Mouse (Mus musculus) kidney, postnatal 0 days (tissue): ENCODE results near the gene Wnt5b. TPM values are rescaled to one million over a fixed set of nuclear protein-coding genes. Genes with fewer than 3 reads are reported as not detected.

Experiments
- ATAC-seq: fragments of 200-750 bp; cut with Nextera tagmentation; replicated peaks from 2 replicates; pipeline ENCODE4 v1.8.0; 2017; ENCODE audit warnings: low read depth, moderate number of reproducible peaks, moderate TSS enrichment, moderate library complexity; ENCODE audit not compliant: low FRiP score
- DNase-seq: peaks from one replicate; pipeline ENCODE4 v3.0.0-alpha.2; 2016; ENCODE audit warnings: low spot score
- H3K27ac ChIP-seq: fragments of 300-500 bp; sonication (generic); 2 replicates; pipeline ENCODE4 v1.5.1; 2014; ENCODE audit warnings: mild to moderate bottlenecking
- H3K27me3 ChIP-seq: fragments of 300-500 bp; sonication (generic); 2 replicates; pipeline ENCODE4 v1.6.1; 2014; ENCODE audit warnings: low read length, mixed read lengths; ENCODE audit not compliant: insufficient read depth
- H3K36me3 ChIP-seq: fragments of 300-500 bp; sonication (generic); 2 replicates; pipeline ENCODE4 v1.6.1; 2014; ENCODE audit warnings: low read length, mixed read lengths; ENCODE audit not compliant: insufficient read depth
- H3K4me1 ChIP-seq: fragments of 300-500 bp; sonication (generic); replicated peaks from 2 replicates; pipeline ENCODE4 v1.6.1; 2014; ENCODE audit warnings: antibody characterized with exemption, low read length, mixed read lengths; ENCODE audit not compliant: insufficient read depth
- H3K4me2 ChIP-seq: fragments of 300-500 bp; sonication (generic); 2 replicates; pipeline ENCODE4 v1.6.1; 2014; ENCODE audit warnings: mild to moderate bottlenecking, low read length, moderate library complexity, mixed read lengths
- H3K4me3 ChIP-seq: fragments of 300-500 bp; sonication (generic); replicated peaks from 2 replicates; pipeline ENCODE4 v1.5.1; 2014; ENCODE audit warnings: low read depth, low read length
- H3K9ac ChIP-seq: fragments of 300-500 bp; sonication (generic); 2 replicates; pipeline ENCODE4 v1.6.1; 2014; ENCODE audit warnings: low read depth, low read length
- H3K9me3 ChIP-seq: fragments of 300-500 bp; sonication (generic); replicated peaks from 2 replicates; pipeline ENCODE4 v1.6.1; 2016; ENCODE audit warnings: low read length, inconsistent platforms, mixed read lengths
- CTCF ChIP-seq: IDR thresholded peaks from 2 replicates; pipeline ENCODE4 v1.5.1; 2016; ENCODE audit warnings: antibody characterized with exemption, low read depth, mild to moderate bottlenecking, moderate library complexity
- WGBS: fragments of 180-500 bp; shearing (Covaris S2); extraction: QIAGEN DNeasy Blood & Tissue Kit; methylation state at CpG from one replicate; pipeline ENCODE4 v1.1.7; 2014; 5-methylcytosine and 5-hydroxymethylcytosine counted together
- polyA plus RNA-seq: library from polyadenylated mRNA; unstranded; fragments of >200 nt; fragmentation: Nextera tagmentation; extraction: Ambion mirVana; gene quantifications from 2 replicates; pipeline ENCODE4 v1.2.1, GENCODE M21; 2015

Wnt5b gene
- polyA plus RNA-seq, 1 experiment from 2014 or later, result 12.2 TPM

GRCm38 (mm10) chr6:119450965-119451943 lies 92.9 kb downstream of the Wnt5b start:
- no peak for TF ChIP-seq CTCF
- no peaks in the 10 kb centered on the region for H3K9me3 ChIP-seq
- no peaks in the 10 kb centered on the region for H3K27me3 ChIP-seq
- 35% methylated on average over 14 of the region's 14 CpGs for WGBS
- no peak overlapping the region for H3K27ac ChIP-seq
- peak overlapping the region; percentile 79 for H3K4me2 ChIP-seq
- H3K4me3 ChIP-seq, result peak overlapping the region; percentile 33
- DNase-seq, result no peak
- H3K4me1 ChIP-seq, result peaks cover 12% of the 10 kb centered on the region; the same call in 1 of the 2 replicates
- H3K36me3 ChIP-seq, result no peaks in the 10 kb centered on the region
- H3K9ac ChIP-seq, result no peak overlapping the region
- ATAC-seq, result no peak

- Histone ChIP-seq H3K27me3 (no peaks in the 10 kb centered on the region), H3K4me3 (peak overlapping the region; percentile 27), H3K4me2 (peak overlapping the region; percentile 71), H3K27ac (no peak overlapping the region), H3K4me1 (peaks cover 12% of the 10 kb centered on the region; the same call in 1 of the 2 replicates), H3K36me3 (no peaks in the 10 kb centered on the region), H3K9me3 (no peaks in the 10 kb centered on the region), H3K9ac (peak overlapping the region; percentile 35)
- TF ChIP-seq CTCF, result peak; percentile 73
- DNase-seq, result peak; percentile 89
- WGBS, result 3% methylated on average over 23 of the region's 23 CpGs
- peak; percentile 77 for ATAC-seq
Observed at GRCm38 (mm10) chr6:119449060-119449499, 95.1 kb downstream of the Wnt5b start.

DNA sequence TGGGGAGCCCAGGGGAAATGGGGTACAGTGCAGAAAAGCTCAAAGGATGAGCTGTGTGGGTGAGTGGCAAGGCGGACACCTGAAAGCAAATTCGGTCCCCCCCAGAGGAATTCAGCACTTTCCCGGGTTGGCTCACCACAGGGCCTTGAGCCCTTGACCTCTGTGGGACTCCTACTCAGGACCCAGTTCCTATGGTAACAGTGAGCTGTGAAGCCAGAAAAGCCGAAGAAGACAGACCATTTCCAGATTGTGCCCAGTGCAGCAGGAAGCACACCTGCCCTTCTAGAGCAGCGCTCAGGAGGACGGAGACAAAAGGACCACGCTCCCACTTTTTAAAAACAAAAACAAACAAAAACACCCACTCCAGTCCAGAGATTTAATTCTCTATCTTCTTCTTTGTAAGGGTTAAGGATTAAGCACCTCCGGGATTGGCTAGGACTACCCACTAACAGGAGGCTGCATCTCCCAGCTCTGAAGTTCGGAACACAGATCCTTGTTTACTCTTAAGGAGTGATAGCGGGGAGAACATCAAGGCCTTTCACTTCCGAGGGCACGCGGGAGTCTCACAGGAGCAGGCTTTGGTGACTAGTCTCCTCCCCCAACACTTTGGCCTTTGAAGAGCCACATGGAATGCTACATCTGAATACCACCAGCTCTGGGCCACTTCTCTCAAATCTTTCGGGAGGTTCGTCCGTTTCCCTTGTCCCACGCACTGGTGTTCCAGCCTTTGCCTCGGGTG lies 95.7 kb downstream of the Wnt5b start:
- DNase-seq, result peak; percentile 72
- peak overlapping the region; percentile 27 for H3K4me3 ChIP-seq
- H3K9me3 ChIP-seq, result no peaks in the 10 kb centered on the region
- peaks cover 12% of the 10 kb centered on the region; the same call in 1 of the 2 replicates for H3K4me1 ChIP-seq
- ATAC-seq, result 0 out of 2 replicates have a peak, but pooled peaks have one; percentile 26
- H3K27me3 ChIP-seq, result no peaks in the 10 kb centered on the region
- no peak for TF ChIP-seq CTCF
- H3K36me3 ChIP-seq, result no peaks in the 10 kb centered on the region
- 10% methylated on average over 18 of the region's 18 CpGs for WGBS
- H3K27ac ChIP-seq, result no peak overlapping the region
- H3K4me2 ChIP-seq, result peak overlapping the region; percentile 71
- peak overlapping the region; percentile 35; the same call in 1 of the 2 replicates for H3K9ac ChIP-seq

DNA sequence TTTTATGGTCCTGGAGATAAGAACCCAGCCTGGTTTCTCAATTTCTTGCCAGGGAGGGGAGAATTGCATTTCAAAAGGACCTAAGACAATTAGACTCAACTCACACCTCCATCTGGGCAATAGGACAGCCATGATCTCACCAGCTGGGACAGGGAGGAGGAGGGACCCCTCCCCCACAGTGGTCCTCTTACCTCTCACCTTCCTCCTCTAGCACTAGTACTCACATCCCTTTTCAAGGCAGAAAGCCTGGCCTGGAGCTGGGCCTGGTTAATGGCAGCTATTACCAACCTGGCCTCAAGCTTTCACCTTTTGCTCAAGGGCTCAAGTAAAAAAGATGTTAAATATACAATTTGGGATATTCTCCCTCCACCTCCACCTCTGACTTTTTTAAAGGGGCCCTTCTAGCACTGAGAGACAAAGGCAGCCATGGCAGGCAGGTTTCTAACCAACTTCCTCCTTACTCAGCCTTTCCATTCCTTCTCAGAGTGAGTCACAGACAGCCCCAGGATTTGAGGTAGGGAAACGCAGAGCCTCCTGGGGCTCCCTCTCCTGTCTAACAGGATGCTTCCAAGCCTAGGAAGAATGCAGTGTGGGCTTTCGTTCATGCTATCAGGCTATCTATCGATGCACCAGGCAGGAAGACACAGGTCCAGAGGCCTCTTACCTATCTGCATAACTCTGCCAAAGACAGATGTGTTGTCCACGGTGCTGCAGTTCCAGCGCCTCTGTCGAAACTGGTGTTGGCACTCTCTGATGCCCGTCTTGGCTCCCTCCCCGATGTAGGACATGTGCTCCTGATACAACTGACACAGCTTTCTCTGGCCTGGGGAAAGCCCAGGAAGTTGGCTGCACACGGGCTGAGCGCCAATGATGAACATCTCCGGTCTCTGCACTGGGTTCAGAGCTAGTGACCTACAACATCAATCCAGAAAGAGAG lies 98.2 kb downstream of the Wnt5b start:
- Histone ChIP-seq H3K27ac (no peak overlapping the region), H3K4me3 (no peak overlapping the region), H3K36me3 (no peaks in the 10 kb centered on the region), H3K4me2 (no peak overlapping the region), H3K9ac (no peak overlapping the region), H3K9me3 (no peaks in the 10 kb centered on the region), H3K27me3 (no peaks in the 10 kb centered on the region), H3K4me1 (peaks cover 7% of the 10 kb centered on the region; the same call in 1 of the 2 replicates)
- DNase-seq (no peak), ATAC-seq (no peak)
- WGBS, result 55% methylated on average over 11 of the region's 11 CpGs
- no peak for TF ChIP-seq CTCF

- DNase-seq, result peak; percentile 92
- H3K36me3 ChIP-seq, result no peaks in the 10 kb centered on the region
- no peak overlapping the region for H3K27ac ChIP-seq
- H3K9me3 ChIP-seq, result no peaks in the 10 kb centered on the region
- TF ChIP-seq CTCF, result peak; percentile 97
- WGBS, result 46% methylated on average over 12 of the region's 12 CpGs
- H3K27me3 ChIP-seq, result no peaks in the 10 kb centered on the region
- peaks cover 7% of the 10 kb centered on the region; the same call in 1 of the 2 replicates for H3K4me1 ChIP-seq
- no peak overlapping the region for H3K9ac ChIP-seq
- no peak overlapping the region for H3K4me3 ChIP-seq
- ATAC-seq, result peak; percentile 49
- H3K4me2 ChIP-seq, result peak overlapping the region; percentile 4; the same call in 1 of the 2 replicates
Observed at GRCm38 (mm10) chr6:119443742-119444645, 100.2 kb downstream of the Wnt5b start.
